Mouse (Mus musculus): Measurements from ENCODE around the gene Ino80. TPM values are rescaled to one million over a fixed set of nuclear protein-coding genes. Genes with fewer than 3 reads are reported as not detected.

Gene Ino80
- polyA plus RNA-seq, 1 experiment from 2014 or later = 3.2 TPM

GRCm38 (mm10) chr2:119355089-119355488 lies 122.4 kb downstream of the Ino80 start:
- no peak for TF ChIP-seq EP300 (IDR thresholded peaks at IDR 0.05)
- no peak for TF ChIP-seq CTCF (IDR thresholded peaks at IDR 0.05)
- ATAC-seq (no peak), DNase-seq (ENCODE audit: low spot score) (no peak)
- no peaks in the 10 kb centered on the region for H3K27me3 ChIP-seq (replicated peaks; ENCODE audit: insufficient read depth, low read length)
- 80% methylated on average over 3 of the region's 3 CpGs for WGBS
- no peak overlapping the region for H3K4me3 ChIP-seq (ENCODE audit: low read depth, low read length)
- no peaks in the 10 kb centered on the region for H3K4me1 ChIP-seq (ENCODE audit: insufficient read depth, low read depth, low read length)
- no peak overlapping the region for H3K27ac ChIP-seq (ENCODE audit: low read length)
- H3K36me3 ChIP-seq (ENCODE audit: insufficient read depth, low read length) = no peaks in the 10 kb centered on the region
- no peaks in the 10 kb centered on the region for H3K9me3 ChIP-seq (ENCODE audit: low read length)
- H3K9ac ChIP-seq (replicated peaks; ENCODE audit: low read depth) = no peak overlapping the region
- no peak overlapping the region for H3K4me2 ChIP-seq (replicated peaks; ENCODE audit: low read depth, low read length)

DNA sequence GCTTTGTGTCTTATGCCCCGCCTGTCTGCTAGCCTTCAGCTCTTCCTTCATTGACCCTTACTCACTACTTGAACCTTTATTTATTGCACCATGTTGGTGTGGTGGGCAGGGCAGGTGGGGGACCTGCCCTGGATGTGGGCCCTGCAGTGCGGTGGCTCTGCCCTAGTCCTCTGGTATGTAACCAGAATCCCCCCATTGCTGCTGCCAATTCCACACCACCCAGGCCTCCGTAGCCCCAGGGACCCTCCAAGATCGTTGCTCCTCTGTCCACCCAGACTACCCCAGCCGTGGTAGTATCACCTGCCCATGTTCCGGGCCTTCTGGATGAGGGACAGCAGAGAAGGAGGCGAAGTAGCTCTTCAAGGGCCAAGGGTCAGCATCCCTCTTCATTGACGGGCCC lies 123.8 kb downstream of the Ino80 start:
- DNase-seq (ENCODE audit: low spot score) (no peak), ATAC-seq (no peak)
- Histone ChIP-seq H3K27ac (ENCODE audit: low read length) (no peak overlapping the region), H3K9ac (replicated peaks; ENCODE audit: low read depth) (no peak overlapping the region), H3K27me3 (replicated peaks; ENCODE audit: insufficient read depth, low read length) (no peaks in the 10 kb centered on the region), H3K4me3 (ENCODE audit: low read depth, low read length) (no peak overlapping the region), H3K36me3 (ENCODE audit: insufficient read depth, low read length) (no peaks in the 10 kb centered on the region), H3K4me2 (replicated peaks; ENCODE audit: low read depth, low read length) (no peak overlapping the region), H3K4me1 (ENCODE audit: insufficient read depth, low read depth, low read length) (no peaks in the 10 kb centered on the region), H3K9me3 (ENCODE audit: low read length) (no peaks in the 10 kb centered on the region)
- 82% methylated on average over 8 of the region's 8 CpGs for WGBS
- TF ChIP-seq CTCF (IDR thresholded peaks at IDR 0.05) (no peak), EP300 (IDR thresholded peaks at IDR 0.05) (no peak)

DNA sequence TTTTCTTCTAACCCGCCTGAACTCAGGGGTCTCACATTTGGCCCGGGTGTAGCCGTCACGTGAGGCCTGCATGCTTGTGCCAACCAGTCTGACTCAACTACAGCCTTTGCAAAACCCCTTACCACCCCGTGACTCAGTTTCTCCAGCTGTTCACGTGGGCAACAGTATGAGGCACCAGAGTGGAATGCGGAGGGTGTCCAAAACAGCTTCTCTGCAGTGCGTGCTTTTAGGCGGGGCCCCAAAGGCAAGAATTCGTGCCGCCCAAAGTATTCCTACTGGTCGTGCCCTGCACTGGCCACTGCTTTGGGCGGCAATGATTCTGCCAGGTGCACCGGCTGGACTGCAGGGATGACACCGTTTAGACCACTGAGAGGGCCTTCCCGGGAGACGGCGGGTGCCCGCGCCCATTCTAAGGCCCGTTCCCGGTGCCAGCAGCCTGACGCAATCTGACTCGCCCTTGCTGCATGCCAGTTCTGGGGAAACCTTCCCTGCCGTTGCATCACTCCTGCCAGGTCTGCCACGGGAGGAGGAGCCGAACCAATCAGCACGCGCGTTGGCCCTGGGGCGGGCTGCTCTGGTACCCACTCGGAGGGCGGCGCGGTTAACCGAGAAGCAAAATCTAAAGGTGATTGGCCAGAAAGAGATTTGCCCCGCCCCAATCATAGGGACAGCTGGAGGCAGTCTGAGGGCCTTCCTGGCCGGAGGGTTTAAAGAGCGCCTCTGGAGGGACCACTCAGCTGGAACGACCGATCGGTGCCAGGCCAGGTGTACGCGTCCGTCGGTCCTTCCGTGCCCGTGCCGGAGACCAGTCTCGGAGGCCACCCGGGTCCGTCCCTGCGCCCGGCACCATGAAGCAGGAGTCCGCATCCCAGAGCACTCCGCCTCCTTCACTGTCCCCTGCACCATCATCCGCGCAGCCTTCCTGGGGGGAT lies 126.7 kb downstream of the Ino80 start, which contains the start of gene Chac1:
Chac1 (plus strand) TSS at position 675 of the 932 bp plus-strand sequence.
- ATAC-seq (peak; percentile 96), DNase-seq (ENCODE audit: low spot score) (peak; percentile 90)
- Histone ChIP-seq H3K4me3 (ENCODE audit: low read depth, low read length) (peak within 1 kb of the TSS; percentile 43), H3K9ac (replicated peaks; ENCODE audit: low read depth) (peak within 1 kb of the TSS; percentile 29; the same call in 1 of the 2 replicates), H3K27me3 (replicated peaks; ENCODE audit: insufficient read depth, low read length) (no peaks in the 10 kb centered on the region), H3K4me2 (replicated peaks; ENCODE audit: low read depth, low read length) (peak within 1 kb of the TSS; percentile 75), H3K27ac (ENCODE audit: low read length) (no peak within 1 kb of the TSS), H3K9me3 (ENCODE audit: low read length) (no peaks in the 10 kb centered on the region), H3K36me3 (ENCODE audit: insufficient read depth, low read length) (no peaks in the 10 kb centered on the region), H3K4me1 (ENCODE audit: insufficient read depth, low read depth, low read length) (no peaks in the 10 kb centered on the region)
- TF ChIP-seq EP300 (IDR thresholded peaks at IDR 0.05) (no peak), CTCF (IDR thresholded peaks at IDR 0.05) (no peak)
- 6% methylated on average over 51 of the region's 58 CpGs for WGBS

- no peaks in the 10 kb centered on the region for H3K27me3 ChIP-seq (replicated peaks; ENCODE audit: insufficient read depth, low read length)
- DNase-seq (ENCODE audit: low spot score) (no peak), ATAC-seq (no peak)
- TF ChIP-seq CTCF (IDR thresholded peaks at IDR 0.05) = no peak
- TF ChIP-seq EP300 (IDR thresholded peaks at IDR 0.05) = no peak
- H3K4me1 ChIP-seq (ENCODE audit: insufficient read depth, low read depth, low read length) = no peaks in the 10 kb centered on the region
- H3K4me2 ChIP-seq (replicated peaks; ENCODE audit: low read depth, low read length) = no peak overlapping the region
- WGBS = 25% methylated on average over 6 of the region's 6 CpGs
- no peak overlapping the region for H3K27ac ChIP-seq (ENCODE audit: low read length)
- no peak overlapping the region for H3K4me3 ChIP-seq (ENCODE audit: low read depth, low read length)
- no peak overlapping the region for H3K9ac ChIP-seq (replicated peaks; ENCODE audit: low read depth)
- H3K9me3 ChIP-seq (ENCODE audit: low read length) = no peaks in the 10 kb centered on the region
- H3K36me3 ChIP-seq (ENCODE audit: insufficient read depth, low read length) = no peaks in the 10 kb centered on the region
Measured at GRCm38 (mm10) chr2:119344537-119345138, 132.8 kb downstream of the Ino80 start.

GRCm38 (mm10) chr2:119337425-119338265 lies 139.8 kb downstream of the Ino80 start:
- DNase-seq (ENCODE audit: low spot score) (peak; percentile 93), ATAC-seq (peak; percentile 94)
- Histone ChIP-seq H3K27me3 (replicated peaks; ENCODE audit: insufficient read depth, low read length) (no peaks in the 10 kb centered on the region), H3K4me2 (replicated peaks; ENCODE audit: low read depth, low read length) (peak overlapping the region; percentile 67), H3K27ac (ENCODE audit: low read length) (peak overlapping the region; percentile 66), H3K36me3 (ENCODE audit: insufficient read depth, low read length) (no peaks in the 10 kb centered on the region), H3K9me3 (ENCODE audit: low read length) (no peaks in the 10 kb centered on the region), H3K4me1 (ENCODE audit: insufficient read depth, low read depth, low read length) (no peaks in the 10 kb centered on the region; the same call in 1 of the 2 replicates), H3K9ac (replicated peaks; ENCODE audit: low read depth) (peak overlapping the region; percentile 34), H3K4me3 (ENCODE audit: low read depth, low read length) (peak overlapping the region; percentile 43)
- TF ChIP-seq CTCF (IDR thresholded peaks at IDR 0.05) (peak; percentile 90), EP300 (IDR thresholded peaks at IDR 0.05) (no peak)
- WGBS = 6% methylated on average over 56 of the region's 60 CpGs
